Mouse (Mus musculus) left cerebral cortex, adult 8-10 months (tissue): Measurements from ENCODE around the gene Tbl3. TPM values are rescaled to one million over a fixed set of nuclear protein-coding genes. Genes with fewer than 3 reads are reported as not detected.
"Not testable (repeated sequence)": the region's sequence is repeated elsewhere in the genome, so short reads cannot be mapped to it uniquely, and the experiment has no call there.

ENCODE experiments used
- DNase-seq, 2 experiments: peaks; one replicate each; pipeline ENCODE4 v3.0.0; 2022; ENCODE audit warnings: low spot score in 2 of 2
- total RNA-seq, 4 experiments: library from RNA; stranded (reverse); gene quantifications; 2 replicates each; pipeline ENCODE4 v1.2.4; 2022

Tbl3 gene
- total RNA-seq, 4 experiments from 2014 or later, result 23.4 to 29.7 (median 25.6) TPM

GRCm38 (mm10) chr17:24727618-24728017, 20.2 kb upstream of the Tbl3 start, which contains the start of gene Rpl3l:
TSS of gene Rpl3l (plus strand) at chr17:24727820.
- DNase-seq, result no peak

- DNase-seq, result no peak
Measured at GRCm38 (mm10) chr17:24725637-24726390, 18.4 kb upstream of the Tbl3 start.

GRCm38 (mm10) chr17:24724184-24724583, 16.7 kb upstream of the Tbl3 start, which contains the start of gene Ndufb10:
TSS of gene Ndufb10 (minus strand) at chr17:24724478.
- peak; percentile 92 to 94 for DNase-seq

GRCm38 (mm10) chr17:24723881-24724180, 16.4 kb upstream of the Tbl3 start:
- DNase-seq, result no peak

- no peak for DNase-seq
Measured at GRCm38 (mm10) chr17:24723122-24723880, 15.8 kb upstream of the Tbl3 start.

GRCm38 (mm10) chr17:24722220-24722924, 14.9 kb upstream of the Tbl3 start:
- DNase-seq, result no peak

- DNase-seq, result not testable (repeated sequence)
Measured at GRCm38 (mm10) chr17:24721383-24721955, 14.0 kb upstream of the Tbl3 start.

- not testable (repeated sequence) for DNase-seq
Measured at GRCm38 (mm10) chr17:24720616-24721015, 13.2 kb upstream of the Tbl3 start.

DNA sequence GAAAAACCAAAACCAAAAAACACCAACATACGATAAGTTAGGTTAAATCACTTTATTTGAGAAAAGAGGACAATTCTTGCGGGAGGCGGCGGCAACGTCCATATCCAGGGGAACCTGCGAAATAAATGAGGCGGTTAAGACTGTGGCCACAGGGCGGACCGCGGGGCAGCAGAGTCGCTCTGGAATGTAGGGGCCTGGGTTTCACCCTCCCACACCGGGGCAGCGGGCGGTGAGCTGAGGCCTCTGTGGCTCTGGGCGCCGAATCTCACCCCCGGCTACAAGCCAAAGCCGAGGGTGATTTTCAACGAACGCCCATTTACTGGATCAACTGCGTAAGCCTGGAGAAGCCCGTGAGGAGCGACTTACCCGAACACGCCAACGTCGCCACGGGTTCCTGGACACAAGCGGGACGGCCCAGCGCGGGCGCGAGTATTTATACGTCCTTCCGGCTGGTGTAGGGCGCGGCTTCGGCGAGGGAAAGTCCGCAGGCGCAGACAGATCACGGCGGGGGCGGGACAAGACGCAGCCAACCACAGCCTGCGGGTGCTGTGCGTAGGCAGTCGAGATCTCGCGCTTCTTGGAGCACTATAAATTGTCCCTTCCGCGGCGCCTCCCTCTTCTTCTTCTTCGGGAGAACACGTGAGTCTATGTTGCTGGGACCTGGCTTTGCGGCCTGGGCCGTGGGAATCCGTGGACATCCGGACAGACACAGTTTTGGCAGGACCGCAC, 12.2 kb upstream of the Tbl3 start:
- DNase-seq, result peak; percentile 96 to 99

DNA sequence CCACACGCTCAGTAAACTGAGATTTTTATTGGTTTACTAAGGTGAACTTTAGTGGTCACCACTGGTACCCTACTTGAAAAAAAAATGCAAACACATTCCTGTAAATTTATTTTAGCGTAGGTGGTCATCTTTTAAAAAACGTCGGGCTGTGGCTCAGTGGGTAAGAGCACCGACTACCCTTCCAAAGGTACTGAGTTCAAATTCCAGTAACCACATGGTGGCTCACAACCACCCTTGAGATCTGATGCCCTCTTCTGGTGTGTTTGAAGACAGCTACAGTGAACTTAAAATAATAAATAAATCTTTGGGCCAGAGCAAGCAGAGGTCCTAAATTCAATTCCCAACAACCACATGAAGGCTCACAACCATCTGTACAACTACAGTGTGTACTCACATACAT, 11.5 kb upstream of the Tbl3 start:
- DNase-seq, result not testable (repeated sequence)

DNA sequence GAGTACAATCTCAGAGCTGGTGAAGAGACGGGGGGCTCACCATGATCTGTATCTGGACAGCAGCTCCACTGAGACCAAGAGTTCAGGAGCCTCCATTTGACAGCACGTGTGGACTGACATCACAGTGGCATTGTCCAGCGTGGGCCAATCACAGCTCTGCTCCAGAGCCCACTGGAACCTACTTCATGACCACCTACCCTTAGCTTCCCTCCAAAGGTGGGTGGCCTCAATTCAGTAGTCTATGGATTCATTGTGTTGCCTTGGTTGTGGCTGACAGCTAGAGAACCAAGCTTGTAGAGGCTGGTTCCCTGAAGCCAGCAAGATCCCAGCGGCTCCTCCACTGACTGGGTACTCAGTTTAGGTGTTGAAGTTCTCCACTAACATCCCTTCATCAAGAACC, 10.5 kb upstream of the Tbl3 start, which contains the start of the genes Rnf151 and Rps2:
Gene Rnf151, minus strand, starts transcription at position 121 of the 400 bp plus-strand sequence.
Gene Rps2, plus strand, starts transcription at position 174 of the 400 bp plus-strand sequence.
- no peak for DNase-seq

- no peak for DNase-seq
Measured at GRCm38 (mm10) chr17:24716166-24716682, 8.8 kb upstream of the Tbl3 start.

- DNase-seq, result no peak
Measured at GRCm38 (mm10) chr17:24715556-24715955, 8.1 kb upstream of the Tbl3 start.

DNA sequence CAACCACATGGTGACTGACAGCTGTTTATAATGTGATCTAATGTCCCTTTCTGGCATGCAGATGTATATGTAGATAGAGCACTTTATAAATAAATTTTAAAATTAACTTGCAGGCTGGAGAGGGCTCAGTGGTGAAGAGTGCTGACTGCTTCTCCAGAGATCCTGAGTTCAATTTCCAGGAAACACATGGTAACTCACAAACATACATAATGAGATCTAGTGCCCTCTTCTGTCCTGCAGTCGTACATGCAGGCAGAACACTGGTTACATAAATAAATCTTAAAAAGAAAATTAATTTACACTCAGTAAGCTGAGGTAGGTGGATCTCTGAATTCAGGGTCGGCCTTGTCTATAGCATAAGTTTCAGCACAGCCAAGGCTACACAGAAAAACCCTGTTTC, 1.2 kb upstream of the Tbl3 start:
- no peak for DNase-seq

DNA sequence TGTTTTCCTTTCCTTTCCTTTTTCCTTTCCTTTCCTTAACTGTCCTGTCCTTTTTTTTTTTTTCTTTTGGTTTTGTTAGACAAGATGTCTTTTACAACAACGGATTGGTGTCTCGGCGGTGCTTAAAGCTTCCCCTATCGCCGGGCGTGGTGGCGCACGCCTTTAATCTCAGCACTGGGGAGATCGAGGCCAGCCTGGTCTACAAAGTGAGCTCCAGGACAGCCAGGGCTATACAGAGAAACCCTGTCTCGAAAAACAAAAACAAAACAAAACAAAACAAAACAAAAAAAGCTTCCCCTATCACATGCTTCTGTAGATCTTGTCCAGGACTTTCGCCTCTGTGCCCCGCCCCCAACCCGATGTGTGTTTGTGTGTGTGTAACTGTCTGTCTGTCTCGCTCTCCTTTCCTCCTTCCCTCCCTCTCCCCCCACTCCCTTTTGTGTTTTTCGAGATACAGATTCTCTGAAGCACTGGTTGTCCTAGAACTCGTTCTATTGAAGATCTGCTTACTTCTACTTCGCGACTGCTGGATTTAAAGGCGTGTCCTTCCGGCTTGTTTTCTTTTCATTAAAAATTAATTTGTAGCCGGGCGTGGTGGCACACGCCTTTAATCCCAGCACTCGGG, 453 bp upstream of the Tbl3 start:
- peak in 1 of 2 experiments; percentile 6 for DNase-seq

- peak in 1 of 2 experiments; percentile 5 for DNase-seq
Measured at GRCm38 (mm10) chr17:24705821-24706220, 1.6 kb downstream of the Tbl3 start.

DNA sequence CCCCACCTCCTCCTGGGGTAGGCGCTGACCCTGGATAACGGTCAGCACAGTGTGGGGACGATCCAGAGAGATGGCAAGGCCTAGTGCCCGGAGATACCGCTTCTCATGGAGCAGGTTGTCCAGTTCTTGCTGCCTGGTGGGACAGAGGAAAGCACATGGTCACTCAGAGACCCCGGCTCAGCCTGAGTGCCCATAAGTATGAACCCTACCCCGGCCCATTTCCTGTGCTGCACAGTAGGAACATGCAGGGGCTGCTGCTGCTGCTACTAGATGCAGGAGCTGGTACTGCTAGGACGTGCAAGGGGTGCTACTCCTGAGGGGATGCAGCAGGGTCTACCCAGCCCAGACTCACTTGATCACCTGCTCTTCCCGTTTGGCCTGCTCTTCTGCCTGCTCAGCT, 6.2 kb downstream of the Tbl3 start:
- no peak for DNase-seq

- DNase-seq, result no peak
Measured at GRCm38 (mm10) chr17:24699473-24699872, 8.0 kb downstream of the Tbl3 start.

DNA sequence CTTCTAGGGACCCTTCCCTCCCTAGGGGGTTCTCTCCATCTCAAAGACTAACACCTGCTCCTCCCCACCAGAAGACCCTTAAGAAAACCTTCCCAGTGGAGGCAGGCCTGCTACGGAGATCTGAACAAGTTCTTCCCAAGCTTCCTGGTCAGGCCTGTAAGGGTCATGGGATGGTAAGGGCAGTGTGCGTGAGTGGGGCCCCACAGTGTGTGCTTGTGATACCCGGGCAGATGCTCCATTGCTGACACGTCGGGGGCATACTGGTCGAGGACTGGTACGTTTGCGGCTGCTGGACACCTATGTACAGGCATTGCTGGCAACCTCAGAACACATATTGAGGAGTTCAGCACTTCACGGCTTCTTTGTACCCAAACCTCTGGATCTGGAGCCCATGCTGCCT, 8.7 kb downstream of the Tbl3 start:
- DNase-seq, result no peak

GRCm38 (mm10) chr17:24697985-24698384, 9.5 kb downstream of the Tbl3 start:
- no peak for DNase-seq
